Mouse (Mus musculus) lung, postnatal 25 days (tissue): Measurements from ENCODE around the gene AI481877.
A peak's percentile ranks its signal among the peaks of the same experiment; 100 is the strongest.
"Not testable (repeated sequence)": the region's sequence is repeated elsewhere in the genome, so short reads cannot be mapped to it uniquely, and the experiment has no call there.

ENCODE experiments used
- DNase-seq: peaks from one replicate; pipeline ENCODE4 v3.0.0; 2022; ENCODE audit warnings: low spot score

The AI481877 gene

DNA sequence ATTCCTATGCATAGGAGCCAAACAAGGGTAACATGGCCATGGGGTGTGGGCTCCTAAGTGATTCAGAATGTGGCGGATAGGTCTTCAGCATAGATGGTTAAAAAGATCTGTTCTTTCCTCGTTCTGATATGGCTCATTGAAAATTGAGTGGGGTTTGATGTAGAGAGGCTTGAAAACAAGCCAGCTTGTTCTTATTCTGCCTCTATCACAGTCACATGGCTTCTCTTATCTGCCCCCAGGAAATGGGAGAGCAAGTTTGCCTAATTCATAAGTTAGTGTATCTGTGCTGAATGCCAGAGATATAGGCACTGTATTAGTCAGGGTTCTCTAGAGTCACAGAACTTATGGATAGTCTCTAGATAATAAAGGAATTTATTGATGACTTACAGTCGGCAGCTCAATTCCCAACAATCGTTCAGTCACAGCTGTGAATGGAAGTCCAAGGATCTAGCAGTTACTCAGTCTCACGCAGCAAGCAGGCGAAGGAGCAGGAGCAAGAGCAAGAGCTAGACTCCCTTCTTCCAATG, at the start of gene AI481877:
TSS of gene AI481877 (minus strand) at position 477 of the 527 bp plus-strand sequence.
- not testable (repeated sequence) for DNase-seq

DNA sequence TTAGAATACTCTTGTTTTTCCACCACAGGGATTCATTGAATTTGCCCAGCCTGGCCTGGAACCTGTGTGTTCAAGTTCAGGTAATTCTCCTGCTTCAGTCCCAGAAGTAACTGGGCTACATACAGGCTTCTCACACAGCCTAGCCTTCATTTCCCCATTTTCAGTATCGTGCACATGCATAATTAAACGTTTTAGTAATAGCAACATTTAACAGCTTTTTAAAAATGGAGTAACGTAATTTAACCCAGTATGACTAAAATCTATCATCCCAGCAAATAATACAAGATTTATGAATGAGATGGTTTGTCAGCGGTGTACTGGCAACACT, 49.7 kb upstream of the AI481877 start:
- DNase-seq: no peak

DNA sequence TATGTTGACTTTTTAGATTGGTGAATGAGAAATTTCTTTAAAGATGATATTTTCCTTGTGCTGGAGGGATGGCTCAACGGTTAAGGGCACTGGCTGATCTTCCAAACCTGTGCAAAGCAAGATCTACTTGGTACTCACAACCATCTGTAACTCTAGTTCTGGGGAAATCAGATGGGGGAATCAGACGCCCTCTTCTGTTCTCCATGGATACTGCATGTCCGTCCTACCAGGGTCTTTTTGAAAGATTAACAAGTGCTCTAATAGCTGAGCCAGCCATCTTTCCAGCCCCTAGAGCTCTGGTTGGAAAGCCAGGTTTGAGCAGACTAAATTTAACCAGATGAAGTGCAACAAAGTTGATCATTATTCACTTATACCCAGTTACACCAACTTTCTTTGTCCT, 48.5 kb upstream of the AI481877 start:
- DNase-seq: peak; percentile 56

DNA sequence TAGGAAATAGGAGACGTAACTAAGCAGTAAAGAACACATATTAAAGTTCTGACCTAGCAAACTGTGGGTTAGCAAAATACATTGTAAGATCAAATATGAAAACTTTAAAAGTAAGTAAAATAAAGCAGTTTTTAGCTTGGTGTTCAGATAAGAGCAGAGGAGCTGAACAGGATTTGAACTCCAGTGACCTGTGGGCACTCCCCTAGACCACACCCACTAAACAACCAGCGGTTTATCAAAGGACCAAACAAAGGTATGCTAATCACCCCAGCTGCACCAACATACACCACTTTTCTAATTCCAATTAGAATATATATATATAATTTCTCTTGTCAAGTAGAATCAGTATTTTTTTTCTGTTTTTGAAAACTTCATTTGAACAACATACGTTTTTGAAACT, 46.9 kb upstream of the AI481877 start:
- no peak for DNase-seq

DNA sequence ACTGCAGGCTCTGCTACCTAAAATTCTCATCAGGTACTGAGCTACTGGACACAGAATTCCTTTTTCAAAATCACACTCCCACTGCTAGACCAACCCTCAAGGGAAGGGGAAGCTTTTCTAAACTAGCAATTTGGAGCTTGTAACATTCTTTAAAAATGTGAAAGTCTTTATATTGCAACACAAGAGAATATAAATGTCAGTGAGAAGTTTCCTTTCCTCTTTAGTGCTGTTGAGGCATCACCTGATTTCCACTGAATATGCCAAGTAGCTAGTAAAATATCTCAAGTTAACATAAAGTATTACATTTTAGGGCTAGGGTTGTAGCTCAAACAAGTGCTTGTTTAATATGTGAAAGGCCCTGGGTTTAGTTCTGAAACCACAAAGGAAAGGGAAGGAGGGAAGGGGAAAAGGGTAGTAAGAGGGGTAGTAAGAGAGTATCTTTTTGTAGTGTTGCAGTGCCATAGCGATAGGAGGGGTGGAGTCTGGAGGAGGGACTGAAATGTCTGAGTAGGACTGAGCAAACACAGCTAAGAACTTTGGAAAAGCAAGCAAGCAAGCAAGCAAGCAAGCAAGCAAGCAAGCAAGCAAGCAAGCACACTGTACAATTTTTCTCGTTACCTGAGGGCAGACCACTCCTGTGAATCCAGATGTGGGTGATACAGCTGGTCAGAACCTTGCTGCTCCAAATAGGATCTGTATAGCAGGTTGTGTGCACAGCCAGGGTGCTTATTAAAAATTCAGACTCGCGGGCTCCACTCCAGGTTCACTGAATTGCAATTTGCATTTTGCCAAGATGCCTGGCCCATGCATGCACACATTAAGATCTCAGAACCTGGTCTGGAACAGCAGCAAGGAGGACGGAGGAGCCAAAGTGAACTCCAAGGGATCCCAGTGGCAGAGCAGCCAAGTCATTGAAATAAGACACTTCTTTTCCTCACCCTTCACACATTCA, 42.8 kb upstream of the AI481877 start:
- no peak for DNase-seq

DNA sequence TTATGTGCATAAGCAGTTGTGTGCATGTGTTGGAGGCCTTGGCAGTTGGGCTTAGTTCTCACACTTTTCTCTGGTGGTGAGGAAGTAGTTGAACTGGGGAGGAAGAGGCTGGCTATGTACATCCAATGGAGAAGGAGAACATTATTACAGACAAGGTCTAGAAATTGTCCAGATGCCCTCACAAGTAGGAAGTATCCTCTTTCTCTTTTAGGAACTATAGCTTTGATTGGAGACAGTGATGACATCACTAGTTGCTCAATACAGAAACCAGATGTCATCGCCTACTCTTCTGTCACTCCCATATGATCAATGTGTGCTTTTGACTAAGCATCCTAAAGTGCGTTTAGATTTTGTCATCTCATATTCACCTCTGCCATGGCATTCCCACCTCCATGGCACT, 38.8 kb upstream of the AI481877 start:
- DNase-seq: no peak

DNA sequence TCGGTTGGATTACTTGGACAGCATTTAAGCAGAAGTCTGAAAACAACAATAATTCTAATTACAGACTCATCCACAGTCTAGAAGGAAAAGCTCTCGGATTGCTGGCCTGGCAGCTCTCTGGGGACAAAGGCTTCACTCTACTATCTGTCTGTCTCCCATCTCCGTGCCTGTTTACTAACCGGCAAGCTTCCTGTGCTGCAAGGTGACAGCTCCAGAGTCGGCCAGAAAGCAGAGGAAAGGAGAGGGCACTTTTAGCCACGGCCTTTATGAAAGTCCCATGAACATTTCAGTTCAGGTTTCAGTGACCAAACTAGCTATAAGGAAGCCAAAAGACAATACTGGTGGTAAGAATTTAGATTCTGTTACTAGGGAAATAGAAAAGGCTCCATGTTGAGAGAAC, 37.1 kb upstream of the AI481877 start:
- no peak for DNase-seq

DNA sequence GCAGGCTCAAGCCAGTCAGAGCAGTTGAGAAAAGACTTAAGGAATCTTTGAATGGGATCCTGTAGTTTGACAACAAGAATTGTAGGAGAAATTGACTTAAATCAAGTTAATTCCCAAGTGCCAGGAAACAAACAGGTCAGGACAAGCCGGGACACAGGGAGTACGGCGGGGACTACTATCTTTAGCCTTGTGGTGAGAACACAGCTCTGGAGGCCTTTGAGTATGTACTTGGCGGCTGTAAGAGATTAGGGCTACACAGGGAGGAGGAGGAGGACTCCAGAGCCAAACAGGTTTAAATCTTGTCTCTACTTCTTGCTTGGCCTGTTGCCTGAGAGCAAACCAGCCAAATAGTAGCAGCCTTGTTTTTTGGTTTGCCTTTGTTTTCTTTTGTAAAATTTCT, 36.2 kb upstream of the AI481877 start:
- no peak for DNase-seq

DNA sequence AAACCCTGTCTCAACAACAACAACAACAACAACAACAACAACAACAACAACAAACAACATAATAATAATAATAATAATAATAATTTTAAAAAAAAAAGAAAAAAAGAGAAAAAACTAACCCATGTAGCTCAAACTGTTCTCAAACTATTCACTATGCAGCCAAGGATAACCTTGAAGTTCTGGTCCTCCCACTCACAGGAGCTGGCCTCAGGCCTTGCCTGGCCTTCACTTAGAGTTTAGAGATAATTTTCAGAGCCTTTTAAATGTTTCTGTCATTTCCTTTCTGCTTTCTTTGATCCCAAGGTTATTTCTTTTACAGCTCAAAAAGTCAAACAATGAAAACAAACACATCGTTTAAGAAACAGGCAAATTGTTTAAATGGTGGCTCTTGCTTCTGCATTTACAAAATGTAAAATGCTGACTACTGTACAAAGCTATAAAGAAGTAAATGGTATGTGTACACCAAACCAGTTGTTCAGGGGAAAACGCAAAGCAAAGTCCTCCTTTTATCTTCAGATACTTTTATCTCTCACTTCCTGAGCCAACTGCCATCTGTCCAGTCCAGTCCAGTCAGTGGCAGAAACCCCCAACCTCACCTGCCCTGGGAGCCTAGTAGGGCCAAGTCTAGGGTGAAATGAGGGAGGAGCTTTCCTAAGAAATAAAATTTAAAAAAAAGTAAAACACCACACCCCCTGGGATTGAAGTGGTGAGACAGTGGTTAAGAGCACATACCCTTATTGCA, 34.6 kb upstream of the AI481877 start:
- no peak for DNase-seq

DNA sequence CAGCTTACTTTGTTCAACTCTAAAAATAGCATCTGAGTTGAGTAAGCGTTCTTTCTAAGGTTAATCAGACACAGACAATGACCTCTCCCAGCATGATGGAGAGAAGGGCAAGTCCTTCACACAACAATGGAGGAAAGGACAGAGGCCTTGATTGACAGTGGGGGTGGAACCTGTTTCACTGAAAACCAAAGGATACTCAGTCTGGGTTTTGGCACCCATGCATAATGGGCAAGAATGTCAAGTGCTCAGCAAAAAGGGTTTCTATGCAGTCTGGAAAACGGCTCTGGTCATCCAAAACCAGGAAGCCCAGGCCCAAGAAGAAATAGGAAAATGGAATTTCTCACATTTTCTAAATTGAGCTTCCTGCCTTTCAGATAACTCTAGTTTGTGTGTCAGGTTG, 33.8 kb upstream of the AI481877 start:
- no peak for DNase-seq

DNA sequence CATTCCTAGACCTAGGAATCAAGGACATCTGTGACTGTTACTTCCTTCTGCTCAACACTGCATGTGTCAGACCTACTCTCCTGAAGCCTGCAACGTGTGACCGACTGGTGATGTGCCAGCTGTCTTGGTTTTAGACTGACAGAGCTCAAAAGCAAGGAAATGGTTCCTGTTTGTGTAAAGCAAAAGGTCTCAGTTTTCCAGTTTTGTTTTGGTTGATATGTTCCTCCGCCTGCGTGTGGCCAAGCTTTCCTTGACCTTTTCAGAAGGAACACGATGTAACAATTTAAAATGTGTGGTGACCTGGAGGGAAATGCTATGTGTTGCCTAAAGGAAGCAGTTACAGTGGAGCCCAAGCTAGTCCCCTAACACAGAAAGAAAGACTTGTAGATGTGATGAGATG, 31.2 kb upstream of the AI481877 start:
- no peak for DNase-seq

DNA sequence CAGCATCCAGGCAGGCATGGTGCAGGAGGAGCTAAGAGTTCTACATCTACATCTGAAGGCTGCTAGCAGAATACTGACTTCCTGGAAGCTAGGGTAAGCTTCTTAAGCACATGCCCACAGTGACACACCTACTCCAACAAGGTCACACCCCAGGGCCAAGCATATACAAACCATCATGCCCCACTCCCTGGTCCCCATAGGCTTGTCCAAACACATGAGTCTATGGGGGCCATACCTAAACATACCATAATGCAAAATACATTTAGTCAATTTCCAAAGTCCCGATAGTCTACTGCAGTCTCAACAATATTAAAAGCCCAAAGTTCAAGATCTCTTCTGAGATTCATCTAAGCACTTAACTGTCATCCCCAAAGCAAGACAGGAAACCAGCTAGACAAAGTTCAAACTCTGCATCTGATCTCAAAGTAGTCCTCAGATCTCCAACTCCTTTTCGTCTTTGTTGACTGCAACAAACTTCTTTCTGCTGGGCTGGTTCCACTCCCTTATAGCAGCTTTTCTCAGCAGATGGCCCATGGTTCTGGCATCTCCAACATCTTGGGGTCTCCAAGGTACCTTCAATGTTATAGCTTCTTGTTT, 28.6 kb upstream of the AI481877 start:
- DNase-seq: no peak

DNA sequence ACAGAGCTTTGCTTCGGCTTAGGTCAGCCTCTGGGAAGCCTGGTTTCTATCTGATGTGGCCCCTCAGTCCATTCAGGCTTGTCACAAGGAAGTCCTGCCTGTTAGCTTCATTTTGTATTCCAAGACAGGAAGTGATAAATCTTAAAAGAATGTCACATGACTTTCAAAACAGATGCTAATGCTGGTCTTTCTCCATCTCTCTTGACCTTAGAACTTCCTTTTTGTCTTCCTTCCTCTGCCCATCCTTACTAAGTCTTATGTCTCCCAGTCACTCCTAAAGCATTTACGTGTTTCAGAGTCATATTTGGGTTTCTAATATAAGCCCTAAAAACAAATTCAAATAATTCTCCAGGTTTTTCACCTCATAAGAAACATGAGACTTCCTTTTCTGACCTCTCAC, 25.3 kb upstream of the AI481877 start:
- no peak for DNase-seq

DNA sequence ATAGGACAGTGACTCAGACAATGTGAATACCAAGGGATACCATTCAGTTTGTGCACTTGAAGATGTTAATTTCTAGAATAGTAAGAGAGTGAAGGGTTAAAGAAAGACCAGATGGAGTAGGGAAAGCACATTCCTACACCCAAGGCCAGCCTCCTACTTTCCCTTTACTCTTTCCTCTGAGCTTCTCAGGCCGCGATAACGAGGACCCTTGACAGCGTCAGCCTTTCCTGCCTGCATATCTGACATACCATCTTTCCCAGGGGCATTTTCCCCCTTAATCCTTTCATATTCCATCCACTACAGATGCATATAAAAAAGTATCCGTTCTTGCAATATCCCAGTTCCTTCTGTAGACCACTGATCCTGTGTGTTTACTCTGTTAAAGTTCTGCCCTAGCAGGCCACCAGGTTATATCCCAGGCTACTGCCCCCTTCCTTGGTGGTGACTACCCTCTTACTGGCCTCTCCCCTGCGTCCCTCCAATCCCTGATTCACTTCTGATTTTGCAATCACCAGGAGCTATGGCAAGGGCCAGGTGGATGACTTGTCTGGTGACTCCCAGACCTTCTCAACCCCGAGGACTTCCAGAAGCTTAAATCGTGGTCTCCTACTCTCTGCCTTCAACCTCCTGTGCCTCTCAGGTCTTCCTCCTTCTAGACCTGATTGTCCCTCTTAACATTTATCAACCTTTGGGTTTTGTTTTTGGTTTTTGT, 22.3 kb upstream of the AI481877 start:
- no peak for DNase-seq

DNA sequence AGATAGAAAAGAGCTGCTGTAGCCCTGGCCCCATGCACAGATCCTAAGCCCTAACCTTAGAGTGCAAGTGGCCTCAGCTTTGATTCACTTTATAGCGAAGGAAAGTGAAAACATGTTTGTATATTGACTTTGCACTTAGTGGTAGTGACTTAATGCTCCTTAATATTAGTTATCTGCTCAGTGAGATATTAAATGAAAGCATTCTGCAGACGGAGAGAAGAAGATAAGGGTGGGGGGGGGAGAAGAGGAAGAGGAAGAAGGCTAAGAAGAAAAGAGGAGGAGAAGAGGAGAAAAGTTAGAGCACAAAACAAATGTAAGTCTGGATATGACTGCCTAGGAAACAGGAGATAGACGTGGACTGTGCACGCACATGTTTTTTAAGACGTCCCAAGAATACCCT, 21.5 kb upstream of the AI481877 start:
- DNase-seq: no peak

DNA sequence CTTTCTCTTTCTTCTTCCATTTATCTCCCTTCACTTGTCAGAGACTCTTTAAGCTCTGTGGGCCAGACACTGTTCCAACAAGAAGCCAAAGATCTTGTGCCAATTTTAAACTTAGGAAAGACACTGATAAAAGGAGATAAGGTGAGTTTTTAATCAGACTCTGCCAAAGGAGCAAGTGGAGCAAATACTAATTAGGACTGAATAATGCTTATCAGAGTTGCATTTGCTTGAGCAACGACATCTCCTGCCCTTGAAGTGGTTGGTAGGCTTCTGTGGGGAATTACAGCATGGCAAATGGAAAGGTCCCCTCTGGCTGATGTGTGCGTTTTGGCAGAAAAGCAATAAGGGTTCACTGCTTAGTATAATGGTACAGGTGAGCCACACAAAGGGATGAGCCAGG, 18.9 kb upstream of the AI481877 start:
- no peak for DNase-seq

DNA sequence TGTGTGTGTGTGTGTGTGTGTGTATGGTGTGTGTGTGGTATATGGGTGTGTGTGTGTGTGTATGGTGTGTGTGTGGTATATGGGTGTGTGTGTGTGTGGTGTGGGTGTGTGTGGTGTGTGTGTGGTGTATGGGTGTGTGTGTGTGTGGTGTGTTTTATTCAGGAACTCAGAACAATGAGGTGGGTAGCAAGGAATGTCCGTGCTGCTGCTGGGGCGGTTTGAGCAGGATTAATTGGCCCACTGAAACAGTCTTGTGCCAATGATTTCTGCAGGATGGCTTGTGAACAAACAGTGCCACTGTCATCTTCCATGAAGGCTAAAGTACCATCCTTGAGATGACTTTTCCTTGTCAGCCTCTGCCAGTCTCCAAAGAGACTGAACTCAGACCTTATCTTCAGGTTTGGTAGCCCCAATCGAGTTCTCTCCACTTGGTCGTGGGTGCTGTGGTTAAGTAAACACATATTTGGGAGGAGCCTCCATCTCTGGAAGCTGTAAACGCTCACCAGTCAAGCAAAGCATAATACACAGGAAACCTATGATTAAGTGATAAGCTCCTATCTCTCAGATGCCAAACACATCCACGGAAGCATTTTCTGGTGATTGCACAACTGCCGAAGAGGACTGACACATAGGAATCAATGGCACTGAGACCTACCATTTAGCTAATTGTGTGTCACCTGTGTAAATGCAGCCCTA, 18.3 kb upstream of the AI481877 start:
- peak; percentile 26 for DNase-seq

DNA sequence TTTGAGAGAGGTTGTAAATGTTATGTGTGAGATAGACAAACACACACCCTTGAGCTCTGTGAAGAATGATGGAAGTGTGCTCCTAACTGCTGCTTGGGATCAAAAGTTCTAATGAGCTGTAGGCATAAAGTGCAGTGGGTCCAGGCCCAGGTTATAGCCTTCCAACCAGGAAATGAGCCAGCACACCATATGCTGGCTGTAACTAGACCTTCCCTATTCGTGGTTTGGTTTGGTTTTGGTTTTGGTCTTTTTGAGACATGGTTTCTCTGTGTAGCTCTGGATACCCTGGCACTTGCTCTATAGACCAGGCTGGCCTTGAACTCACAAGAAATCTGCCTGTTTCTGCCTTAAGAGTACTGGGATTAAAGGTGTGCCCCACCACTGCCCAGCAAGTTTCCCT, 13.2 kb upstream of the AI481877 start:
- DNase-seq: no peak

DNA sequence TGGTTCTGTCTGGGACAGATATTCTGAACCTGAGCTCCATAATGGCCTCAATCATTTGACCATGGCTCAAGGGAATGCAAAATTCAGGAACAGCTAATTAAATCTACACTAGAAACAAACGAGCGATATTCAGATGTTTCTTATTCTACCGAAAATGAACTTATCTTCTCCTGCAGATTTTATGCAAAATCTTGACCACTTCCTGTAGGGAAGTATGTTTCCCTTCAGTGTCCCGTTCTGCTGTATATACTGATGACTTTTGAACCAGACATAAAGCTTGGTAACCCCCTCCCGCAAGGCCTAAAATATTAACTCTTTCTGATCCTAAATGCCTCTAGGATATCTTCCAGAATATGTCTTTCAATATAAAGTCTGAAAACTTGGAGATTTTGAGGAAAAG, 12.1 kb upstream of the AI481877 start:
- no peak for DNase-seq

DNA sequence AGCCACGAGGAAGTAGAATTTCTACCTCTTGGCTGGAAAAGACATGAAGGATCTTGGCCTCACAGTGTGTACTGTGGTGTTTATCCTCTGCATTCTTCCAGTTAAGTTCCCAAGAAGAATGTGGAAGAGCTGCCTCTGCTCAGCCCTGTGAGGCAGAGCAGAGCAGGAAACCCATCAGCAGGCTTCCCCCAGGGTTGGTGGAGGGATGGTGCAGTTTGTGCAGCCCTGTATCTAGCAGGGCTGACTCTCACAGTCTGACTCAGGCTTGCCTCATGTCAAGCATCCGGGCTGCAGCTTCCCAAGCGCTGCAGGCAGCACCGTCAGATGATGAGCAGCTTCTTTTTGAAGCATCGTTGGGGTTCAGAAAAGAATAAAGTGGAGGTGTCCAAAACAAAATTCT, 10.3 kb upstream of the AI481877 start:
- no peak for DNase-seq

DNA sequence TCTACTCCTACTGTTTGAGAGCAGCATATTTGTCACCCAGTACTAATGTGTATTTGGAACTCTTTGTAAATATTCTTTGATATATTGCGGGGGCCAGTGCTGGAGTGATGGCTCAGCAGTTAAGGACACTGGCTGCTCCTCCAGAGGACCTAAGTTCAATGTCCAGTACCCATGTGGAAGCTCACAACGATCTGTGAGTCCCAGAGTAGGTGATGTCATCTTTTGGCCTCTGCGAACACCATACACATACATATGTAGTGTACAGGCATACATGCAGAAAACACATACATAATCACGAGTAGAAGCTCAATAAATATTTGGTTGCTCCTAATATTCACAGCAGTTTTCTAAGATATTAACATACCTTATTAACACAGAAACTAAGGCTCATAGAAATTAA, 9.8 kb downstream of the AI481877 start:
- DNase-seq: no peak

DNA sequence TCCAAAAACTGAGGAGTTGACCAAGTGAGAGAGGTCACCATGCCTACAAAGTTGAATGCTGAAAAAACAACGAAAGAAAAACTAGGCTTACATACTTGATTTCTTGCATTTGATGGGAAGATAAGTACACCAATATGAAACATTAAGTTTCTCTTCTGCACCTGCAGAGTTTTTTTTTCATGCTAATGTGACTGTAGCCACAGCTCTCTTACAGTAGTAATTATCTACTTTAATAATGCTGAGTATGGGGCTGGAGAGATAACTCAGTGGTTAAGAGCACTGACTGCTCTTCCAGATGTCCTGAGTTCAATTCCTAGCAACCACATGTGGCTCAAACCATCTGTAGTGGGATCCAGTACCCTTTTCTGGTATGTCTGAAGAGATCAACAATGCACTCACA, 13.7 kb downstream of the AI481877 start:
- DNase-seq: no peak
